Mouse (Mus musculus) stomach, postnatal 0 days (tissue): ENCODE measurements around the gene Dirc2.

Source experiments
- CTCF ChIP-seq: IDR thresholded peaks from 2 replicates; pipeline ENCODE4 v1.5.1; 2016; ENCODE audit warnings: antibody characterized with exemption, low read depth, mild to moderate bottlenecking, moderate library complexity
- EP300 ChIP-seq: optimal IDR thresholded peaks from 2 replicates; pipeline ENCODE3; 2016; ENCODE audit warnings: antibody characterized with exemption

- no peak for TF ChIP-seq CTCF
- no peak for TF ChIP-seq EP300
These were observed 44.0 kb upstream of the Dirc2 start for GRCm38 (mm10) chr16:35813119-35813518.
